ENCODE assay signal across 16 mouse cellular contexts in genomic region chr17:27296156-27296555, GRCm38 (mm10).
"Had no signal": no experiment of that assay in that cellular context is flagged by ENCODE, and none has a peak within 500 bp of the region (broad histone marks: within the 10 kb centered on the region; RNA-seq: fewer than 3 reads in every experiment).

No protein-coding gene starts in this region.

- H3K4me2 ChIP-seq: limb, embryonic 12.5 days; liver, embryonic 13.5 days; lung, embryonic 15.5 days; midbrain, embryonic 13.5 days had no signal

- H3K9me3 ChIP-seq: lung, embryonic 15.5 days had no signal

- DNase-seq: kidney, adult 9 months; kidney, postnatal 14 days; liver; liver, embryonic 13.5 days; liver, postnatal 0 days; lung, postnatal 14 days; thymus, adult 2 months; thymus, postnatal 25 days had no signal

- ATAC-seq: inflammation-experienced regulatory T-cells, adult 6 months; intestine, postnatal 0 days; liver, postnatal 0 days; midbrain, embryonic 13.5 days had no signal

- H3K27ac ChIP-seq: limb, embryonic 12.5 days; liver, embryonic 13.5 days; lung, embryonic 15.5 days; macrophage; midbrain, embryonic 13.5 days; stomach, postnatal 0 days had no signal

- H3K4me1 ChIP-seq: liver, embryonic 13.5 days; lung, embryonic 15.5 days; megakaryocyte, embryonic 14.5 days; midbrain, embryonic 13.5 days had no signal

- H3K9ac ChIP-seq: limb, embryonic 12.5 days; liver, embryonic 13.5 days; liver, postnatal 0 days; lung, embryonic 15.5 days; midbrain, embryonic 13.5 days had no signal

- H3K27me3 ChIP-seq: limb, embryonic 12.5 days; liver, embryonic 13.5 days; lung, embryonic 15.5 days; midbrain, embryonic 13.5 days had no signal

- H3K36me3 ChIP-seq: limb, embryonic 12.5 days; liver, embryonic 13.5 days; lung, embryonic 15.5 days; midbrain, embryonic 13.5 days had no signal

- H3K4me3 ChIP-seq: limb, embryonic 12.5 days; liver, embryonic 13.5 days; lung, embryonic 15.5 days; megakaryocyte, embryonic 14.5 days; midbrain, embryonic 13.5 days had no signal
